Mouse (Mus musculus) embryonic facial prominence, embryonic 11.5 days (tissue): ENCODE results near the gene Hmg20a. TPM values are rescaled to one million over a fixed set of nuclear protein-coding genes. Genes with fewer than 3 reads are reported as not detected.

Experiments
- ATAC-seq: fragments of 200-750 bp; cut with Nextera tagmentation; replicated peaks from 2 replicates; pipeline ENCODE4 v1.8.0; 2017; ENCODE audit warnings: low read depth; ENCODE audit not compliant: insufficient number of reproducible peaks, low FRiP score, low TSS enrichment
- DNase-seq: peaks from one replicate; pipeline ENCODE4 v3.0.0-alpha.2; 2015; ENCODE audit warnings: low spot score
- H3K27ac ChIP-seq: fragments of 300-500 bp; sonication (generic); replicated peaks from 2 replicates; pipeline ENCODE4 v1.5.1; 2014; ENCODE audit warnings: mild to moderate bottlenecking, low read depth, low read length, control low read depth
- H3K27me3 ChIP-seq: fragments of 300-500 bp; sonication (generic); 2 replicates; pipeline ENCODE4 v1.6.1; 2014; ENCODE audit warnings: mild to moderate bottlenecking, low read length, moderate library complexity, mixed read lengths; ENCODE audit not compliant: control insufficient read depth, insufficient read depth
- H3K36me3 ChIP-seq: fragments of 300-500 bp; sonication (generic); replicated peaks from 2 replicates; pipeline ENCODE4 v1.6.1; 2014; ENCODE audit warnings: low read depth, mild to moderate bottlenecking, low read length, moderate library complexity, mixed read lengths; ENCODE audit not compliant: control insufficient read depth, insufficient read depth
- H3K4me1 ChIP-seq: fragments of 300-500 bp; sonication (generic); 2 replicates; pipeline ENCODE4 v1.6.1; 2014; ENCODE audit warnings: low read length, mixed read lengths; ENCODE audit not compliant: control insufficient read depth, insufficient read depth
- H3K4me2 ChIP-seq: fragments of 300-500 bp; sonication (generic); 2 replicates; pipeline ENCODE4 v1.6.1; 2014; ENCODE audit warnings: low read depth, mild to moderate bottlenecking, control low read depth, low read length, moderate library complexity
- H3K4me3 ChIP-seq: fragments of 300-500 bp; sonication (generic); 2 replicates; pipeline ENCODE4 v1.5.1; 2014; ENCODE audit warnings: low read depth, low read length, control low read depth
- H3K9ac ChIP-seq: fragments of 300-500 bp; sonication (generic); replicated peaks from 2 replicates; pipeline ENCODE4 v1.6.1; 2014; ENCODE audit warnings: mild to moderate bottlenecking, control low read depth, low read length
- H3K9me3 ChIP-seq: fragments of 300-500 bp; sonication (generic); replicated peaks from 2 replicates; pipeline ENCODE4 v1.6.1; 2016; ENCODE audit warnings: mild to moderate bottlenecking, low read length, inconsistent platforms, mixed read lengths; ENCODE audit not compliant: control insufficient read depth
- WGBS: fragments of 180-500 bp; shearing (Covaris S2); extraction: QIAGEN DNeasy Blood & Tissue Kit; methylation state at CpG from one replicate; pipeline ENCODE4 v1.1.7; 2014; 5-methylcytosine and 5-hydroxymethylcytosine counted together
- polyA plus RNA-seq: library from polyadenylated mRNA; unstranded; fragments of >200 nt; fragmentation: Nextera tagmentation; extraction: Ambion mirVana; gene quantifications from 2 replicates; pipeline ENCODE4 v1.2.1, GENCODE M21; 2014

The Hmg20a gene
- polyA plus RNA-seq, 1 experiment from 2014 or later: 59.2 TPM

GRCm38 (mm10) chr9:56500893-56501590 lies 82.6 kb downstream of the Hmg20a start:
- no peak overlapping the region for H3K4me3 ChIP-seq
- H3K9ac ChIP-seq: no peak overlapping the region
- no peaks in the 10 kb centered on the region; the same call in 1 of the 2 replicates for H3K4me1 ChIP-seq
- no peaks in the 10 kb centered on the region for H3K9me3 ChIP-seq
- 70% methylated on average over 8 of the region's 8 CpGs for WGBS
- no peak overlapping the region for H3K4me2 ChIP-seq
- no peak for DNase-seq
- H3K27me3 ChIP-seq: no peaks in the 10 kb centered on the region
- H3K36me3 ChIP-seq: no peaks in the 10 kb centered on the region
- no peak overlapping the region for H3K27ac ChIP-seq
- no peak for ATAC-seq

GRCm38 (mm10) chr9:56501721-56502542 lies 83.5 kb downstream of the Hmg20a start:
- WGBS: 50% methylated on average over 10 of the region's 10 CpGs
- peaks cover 3% of the 10 kb centered on the region; the same call in 1 of the 2 replicates for H3K4me1 ChIP-seq

GRCm38 (mm10) chr9:56502543-56502971 lies 84.1 kb downstream of the Hmg20a start:
- H3K4me1 ChIP-seq: peaks cover 3% of the 10 kb centered on the region; the same call in 1 of the 2 replicates
- no peak overlapping the region for H3K9ac ChIP-seq
- no peaks in the 10 kb centered on the region for H3K27me3 ChIP-seq
- no peak overlapping the region for H3K4me3 ChIP-seq
- no peaks in the 10 kb centered on the region for H3K9me3 ChIP-seq
- ATAC-seq (no peak), DNase-seq (peak; percentile 52)
- no peaks in the 10 kb centered on the region for H3K36me3 ChIP-seq
- H3K4me2 ChIP-seq: no peak overlapping the region
- 31% methylated on average over 8 of the region's 8 CpGs for WGBS
- H3K27ac ChIP-seq: no peak overlapping the region

More at GRCm38 (mm10) chr9:56501721-56502542, 83.5 kb downstream of the Hmg20a start:
- H3K36me3 ChIP-seq: no peaks in the 10 kb centered on the region
- peak; percentile 23 for DNase-seq
- no peak for ATAC-seq
- H3K4me2 ChIP-seq: no peak overlapping the region
- no peak overlapping the region for H3K9ac ChIP-seq
- H3K27me3 ChIP-seq: no peaks in the 10 kb centered on the region
- H3K9me3 ChIP-seq: no peaks in the 10 kb centered on the region
- H3K4me3 ChIP-seq: no peak overlapping the region
- H3K27ac ChIP-seq: no peak overlapping the region

- WGBS: 70% methylated on average over 7 of the region's 7 CpGs
- DNase-seq: no peak
- no peak for ATAC-seq
- no peak overlapping the region for H3K4me2 ChIP-seq
- no peak overlapping the region for H3K27ac ChIP-seq
- no peaks in the 10 kb centered on the region for H3K27me3 ChIP-seq
- no peaks in the 10 kb centered on the region for H3K36me3 ChIP-seq
- H3K9me3 ChIP-seq: no peaks in the 10 kb centered on the region
- H3K4me1 ChIP-seq: peaks cover 3% of the 10 kb centered on the region; the same call in 1 of the 2 replicates
- no peak overlapping the region for H3K4me3 ChIP-seq
- no peak overlapping the region for H3K9ac ChIP-seq
Measured at GRCm38 (mm10) chr9:56503621-56504500, 85.5 kb downstream of the Hmg20a start.

- Histone ChIP-seq H3K4me3 (no peak overlapping the region), H3K27ac (no peak overlapping the region), H3K4me1 (peaks cover 3% of the 10 kb centered on the region; the same call in 1 of the 2 replicates), H3K4me2 (no peak overlapping the region), H3K36me3 (no peaks in the 10 kb centered on the region), H3K27me3 (no peaks in the 10 kb centered on the region), H3K9ac (no peak overlapping the region), H3K9me3 (no peaks in the 10 kb centered on the region)
- 38% methylated on average over 5 of the region's 5 CpGs for WGBS
- DNase-seq: no peak
- no peak for ATAC-seq
Measured at GRCm38 (mm10) chr9:56504511-56504910, 86.1 kb downstream of the Hmg20a start.

- H3K4me3 ChIP-seq: no peak overlapping the region
- WGBS: 42% methylated on average over 9 of the region's 9 CpGs
- DNase-seq: peak; percentile 46
Measured at GRCm38 (mm10) chr9:56505083-56505792, 86.8 kb downstream of the Hmg20a start.

More at GRCm38 (mm10) chr9:56505083-56505792, 86.8 kb downstream of the Hmg20a start:
- ATAC-seq: no peak
- Histone ChIP-seq H3K9me3 (no peaks in the 10 kb centered on the region), H3K4me1 (peaks cover 3% of the 10 kb centered on the region; the same call in 1 of the 2 replicates), H3K27ac (no peak overlapping the region), H3K27me3 (no peaks in the 10 kb centered on the region), H3K9ac (no peak overlapping the region), H3K36me3 (no peaks in the 10 kb centered on the region), H3K4me2 (peak overlapping the region; percentile 77)
